17 mouse cellular contexts compared by ENCODE assay signal in the genomic region with DNA sequence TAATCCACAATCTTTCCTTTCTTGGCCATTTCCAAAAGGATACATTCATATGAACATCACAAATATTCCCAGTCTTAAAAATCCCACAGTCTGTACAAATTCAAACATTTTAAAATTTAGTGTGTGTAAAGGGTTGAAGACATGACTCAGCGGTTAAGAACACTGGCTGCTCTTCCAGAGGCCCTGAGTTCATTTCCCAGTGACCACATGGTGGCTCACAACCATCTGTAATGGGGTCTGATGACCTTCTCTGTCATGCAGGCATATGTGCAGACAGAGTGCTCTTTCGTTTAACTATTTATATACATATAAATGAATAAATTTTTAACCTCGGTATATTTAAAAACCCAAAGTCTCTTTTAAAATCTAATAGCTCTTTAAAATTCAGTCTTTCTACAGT.
DNase-seq lines count a peak whose midpoint lies in the region; ATAC-seq lines count a peak whose summit lies in the region.
"Had no signal": no experiment of that assay in that cellular context is flagged by ENCODE, and none has a peak within 500 bp of the region (broad histone marks: within the 10 kb centered on the region; RNA-seq: fewer than 3 reads in every experiment).

No protein-coding gene starts in this region.

- ATAC-seq in activated CD4-positive, CD25-positive, alpha-beta regulatory T cell, adult 4 months, result no peak
- ATAC-seq: forebrain, postnatal 0 days; hindbrain, postnatal 0 days had no signal

- DNase-seq in adrenal gland, adult 2 months, result peak; percentile 66
- DNase-seq in adrenal gland, adult 18-20 months (ENCODE audit: low spot score in 2 of 2), result no peak
- peak; percentile 17 for DNase-seq in kidney, postnatal 14 days
- no peak for DNase-seq in kidney, adult 11 months
- peak; percentile 32 for DNase-seq in adrenal gland, postnatal 14 days
- DNase-seq in spleen, postnatal 36 days (ENCODE audit: low spot score in 2 of 2), result no peak
- no peak for DNase-seq in left cerebral cortex, adult 11 months (ENCODE audit: low spot score)
- DNase-seq: cerebellum, postnatal 10 days; forebrain, postnatal 0 days; gastrocnemius, postnatal 14 days; heart, adult 2 months; layer of hippocampus, adult 9-11 months; lung, postnatal 14 days; spleen, adult 18-20 months; thymus, postnatal 14 days had no signal

Comparison
In these comparisons a context has a peak if more than half of its experiments do, and no peak if none do; other contexts are left out.
1. DNase-seq: peak in adrenal gland, adult 2 months (single experiment), kidney, postnatal 14 days (single experiment) and adrenal gland, postnatal 14 days (single experiment); none in adrenal gland, adult 18-20 months (0 of 2), kidney, adult 11 months (single experiment), spleen, postnatal 36 days (0 of 2) and left cerebral cortex, adult 11 months (single experiment).